Mouse (Mus musculus): ENCODE data around the gene Myh13.

Gene Myh13

DNA sequence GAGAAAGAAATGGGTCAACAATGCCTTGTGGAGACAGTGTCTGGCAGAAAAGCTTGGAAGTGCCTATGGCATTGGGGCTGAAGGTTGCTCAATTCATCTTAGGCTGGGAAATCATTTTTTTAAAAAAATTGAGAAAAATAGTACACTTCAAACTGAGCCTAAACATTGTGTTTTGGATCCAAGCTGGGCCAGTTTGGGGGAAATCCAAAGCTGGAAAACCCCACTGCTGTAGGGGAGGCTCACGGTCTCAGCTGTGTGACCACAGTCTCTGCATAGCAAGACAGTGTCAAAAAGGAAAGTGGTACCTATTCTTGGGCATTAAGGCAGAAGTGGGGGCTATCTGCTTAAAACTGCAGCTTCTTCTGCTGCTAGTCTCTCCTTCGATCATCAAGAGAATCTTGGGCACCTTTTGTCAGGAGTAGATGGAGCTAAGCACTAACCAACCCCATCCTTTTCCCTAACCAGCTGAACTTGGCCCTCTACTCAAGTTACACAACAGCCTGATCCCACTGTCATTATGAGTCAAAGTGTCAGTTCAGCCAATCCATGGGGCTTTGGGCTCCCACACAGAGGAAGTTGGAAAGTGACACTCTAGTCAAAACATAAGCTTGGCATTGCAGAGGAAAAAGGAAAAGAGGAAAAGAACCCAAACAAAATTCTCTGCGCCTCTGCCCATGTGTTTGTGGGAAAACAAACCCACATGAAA is 69.4 kb downstream of the Myh13 start:
- no peak for DNase-seq

DNA sequence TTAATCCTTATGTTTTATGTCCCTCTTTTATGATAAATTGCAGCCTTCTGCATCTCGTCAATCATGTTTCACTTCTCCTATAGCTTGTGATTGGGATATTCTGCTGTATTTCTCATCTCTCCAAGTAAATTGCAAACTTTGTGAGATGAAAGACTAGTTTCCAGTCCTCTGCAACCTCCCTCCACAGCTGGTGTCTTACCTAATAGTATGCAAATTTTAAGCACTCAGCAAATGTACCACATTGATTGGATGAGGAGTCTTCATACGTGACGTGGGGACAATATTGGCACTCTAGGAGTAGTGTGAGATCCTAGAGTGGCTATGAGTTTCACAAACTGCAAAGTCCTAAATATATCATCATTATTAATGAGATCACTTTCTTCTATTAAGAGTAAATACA is 70.9 kb downstream of the Myh13 start:
- no peak for DNase-seq

DNA sequence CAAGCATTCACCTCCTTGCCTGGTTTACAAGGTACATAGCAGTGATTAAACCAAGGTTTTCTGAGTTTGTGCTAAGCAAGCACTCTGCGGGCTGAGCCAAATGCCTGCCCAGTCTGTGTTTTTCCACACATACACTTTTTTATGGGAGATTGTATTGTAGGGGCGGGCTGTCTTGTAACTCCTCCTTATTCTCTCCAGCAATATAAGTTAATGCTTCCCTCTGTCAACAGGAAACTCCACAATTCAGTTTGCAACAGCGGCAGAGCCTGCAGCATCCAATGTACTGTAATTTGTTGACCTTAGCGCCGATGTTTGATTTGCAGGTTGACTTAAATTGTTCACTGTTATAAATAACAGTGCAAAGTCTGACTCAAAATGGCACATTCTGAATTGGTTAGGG is 79.5 kb downstream of the Myh13 start:
- DNase-seq: no peak

DNA sequence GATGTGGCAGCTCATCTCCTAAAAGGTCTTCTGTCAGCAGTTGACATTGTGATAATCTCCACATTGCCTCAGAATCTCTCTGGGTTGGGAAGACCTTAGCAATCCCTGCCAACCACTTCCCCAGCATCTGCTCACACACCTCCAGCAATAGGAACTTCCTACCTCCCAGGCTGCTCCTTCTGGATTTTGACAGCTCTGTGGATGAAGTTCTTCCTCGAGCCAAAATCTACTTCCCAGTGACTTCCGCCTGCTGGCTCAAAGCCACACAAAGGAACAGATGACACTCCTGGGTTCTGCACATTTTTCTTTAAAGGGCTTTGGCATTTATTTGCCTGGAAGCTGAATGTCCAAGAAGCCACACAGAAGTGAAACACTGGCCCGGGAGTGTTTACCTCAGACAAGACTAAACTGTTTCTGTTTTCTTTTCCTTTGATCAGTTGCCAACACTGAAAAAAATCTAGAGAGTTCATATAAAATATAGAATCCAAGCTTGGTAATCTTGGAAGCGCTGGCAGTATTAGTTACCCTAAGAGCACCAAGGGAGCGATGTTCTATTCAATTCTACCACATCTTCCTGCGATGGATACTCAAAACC is 93.0 kb downstream of the Myh13 start:
- peak; percentile 23 for DNase-seq
